ENCODE assay signal across 23 mouse cellular contexts in the genomic region with DNA sequence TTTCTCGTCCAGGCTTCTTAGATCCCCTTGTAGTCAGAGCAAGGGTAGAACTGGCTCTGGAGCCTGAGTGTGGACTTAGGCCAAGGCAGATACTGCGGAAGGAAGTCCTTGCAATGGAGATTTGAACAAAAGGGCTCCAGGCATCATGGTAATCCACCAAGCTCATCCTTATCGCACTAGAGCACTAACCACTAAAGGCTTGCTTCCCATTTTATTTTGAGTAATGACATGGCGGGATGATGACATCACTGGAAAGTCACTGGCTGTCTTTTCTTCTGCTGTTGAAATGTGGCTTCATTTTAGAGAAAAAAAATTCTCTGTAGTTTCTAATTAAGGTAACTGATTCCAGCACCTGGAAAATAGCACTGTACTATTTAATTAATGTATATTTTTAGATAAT.
A peak's percentile ranks its signal among the peaks of the same experiment; 100 is the strongest.
DNase-seq lines count a peak whose midpoint lies in the region; ATAC-seq lines count a peak whose summit lies in the region.
"Had no signal": no experiment of that assay in that cellular context is flagged by ENCODE, and none has a peak within 500 bp of the region (broad histone marks: within the 10 kb centered on the region; RNA-seq: fewer than 3 reads in every experiment).

No protein-coding gene starts in this region.

- no peaks in the 10 kb centered on the region for H3K4me1 ChIP-seq in liver, embryonic 12.5 days
- H3K4me1 ChIP-seq in limb, embryonic 10.5 days = no peaks in the 10 kb centered on the region
- H3K4me1 ChIP-seq: heart, embryonic 10.5 days; hindbrain, embryonic 12.5 days had no signal

- H3K27me3 ChIP-seq in liver, embryonic 12.5 days (replicated peaks) = no peaks in the 10 kb centered on the region
- H3K27me3 ChIP-seq in limb, embryonic 10.5 days (ENCODE audit: low read depth, poor library complexity, severe bottlenecking) = no peaks in the 10 kb centered on the region
- H3K27me3 ChIP-seq: forebrain, embryonic 13.5 days; hindbrain, embryonic 12.5 days; Patski had no signal

- peak; percentile 29 for DNase-seq in 416B (ENCODE audit: low read depth)
- DNase-seq in MN1 (ENCODE audit: low spot score) = peak; percentile 20
- DNase-seq in limb, embryonic 10.5 days (ENCODE audit: low spot score) = no peak
- DNase-seq in cerebellum, postnatal 36 days = no peak
- DNase-seq: adrenal gland, postnatal 25 days; cerebellum, adult 11 months; cerebellum, adult 8-10 months; cerebellum, postnatal 25 days; forebrain, postnatal 0 days; gastrocnemius, postnatal 36 days; heart, adult 18-20 months; heart, postnatal 10 days; heart, postnatal 4 days had no signal

- H3K4me3 ChIP-seq in liver, embryonic 12.5 days = no peak overlapping the region
- no peak overlapping the region for H3K4me3 ChIP-seq in limb, embryonic 10.5 days
- H3K4me3 ChIP-seq: embryonic facial prominence, embryonic 10.5 days; forebrain, embryonic 13.5 days; heart, embryonic 10.5 days; hindbrain, embryonic 12.5 days had no signal

- H3K9ac ChIP-seq in liver, embryonic 12.5 days = no peak overlapping the region
- H3K9ac ChIP-seq: forebrain, embryonic 13.5 days; forebrain, postnatal 0 days; hindbrain, embryonic 12.5 days had no signal

- no peaks in the 10 kb centered on the region for H3K9me3 ChIP-seq in liver, embryonic 12.5 days (replicated peaks)
- H3K9me3 ChIP-seq in limb, embryonic 10.5 days (replicated peaks) = no peaks in the 10 kb centered on the region
- H3K9me3 ChIP-seq: embryonic facial prominence, embryonic 10.5 days; forebrain, embryonic 13.5 days; heart, embryonic 10.5 days; hindbrain, embryonic 12.5 days had no signal

- ATAC-seq in liver, embryonic 12.5 days = 0 out of 2 replicates have a peak, but pooled peaks have one; percentile 44
- peak; percentile 98 for ATAC-seq in megakaryocyte-erythroid progenitor cell, adult 5-6 weeks (replicated peaks; ENCODE audit: low FRiP score, low TSS enrichment, poor library complexity, severe bottlenecking)
- no peak for ATAC-seq in cerebellum, adult (ENCODE audit: insufficient number of reproducible peaks, low FRiP score, low TSS enrichment)
- ATAC-seq: activated CD4-positive, CD25-positive, alpha-beta regulatory T cell, adult 4 months; forebrain, embryonic 13.5 days; forebrain, postnatal 0 days; hindbrain, postnatal 0 days; Patski had no signal

- no peaks in the 10 kb centered on the region for H3K36me3 ChIP-seq in liver, embryonic 12.5 days
- no peaks in the 10 kb centered on the region for H3K36me3 ChIP-seq in limb, embryonic 10.5 days
- H3K36me3 ChIP-seq: embryonic facial prominence, embryonic 10.5 days; heart, embryonic 10.5 days; hindbrain, embryonic 12.5 days had no signal

- no peak overlapping the region for H3K27ac ChIP-seq in liver, embryonic 12.5 days
- H3K27ac ChIP-seq in limb, embryonic 10.5 days = no peak overlapping the region
- H3K27ac ChIP-seq: embryonic facial prominence, embryonic 10.5 days; forebrain, embryonic 13.5 days; heart, embryonic 10.5 days; hindbrain, embryonic 12.5 days; hindbrain, postnatal 0 days had no signal

- 28% methylated on average over 4 of the region's 4 CpGs for WGBS in liver, embryonic 12.5 days (ENCODE audit: insufficient replicate concordance)
- 91% methylated on average over 4 of the region's 4 CpGs for WGBS in limb, embryonic 10.5 days

- H3K4me2 ChIP-seq in liver, embryonic 12.5 days = no peak overlapping the region
- H3K4me2 ChIP-seq: forebrain, embryonic 13.5 days; hindbrain, embryonic 12.5 days had no signal

Comparison
In these comparisons a context has a peak if more than half of its experiments do, and no peak if none do; other contexts are left out.
1. DNase-seq: peak in 416B (single experiment) and MN1 (single experiment); none in limb, embryonic 10.5 days (single experiment) and cerebellum, postnatal 36 days (0 of 2).